Mouse (Mus musculus) hindbrain, postnatal 0 days (tissue): ENCODE results near the gene Spout1. TPM values are rescaled to one million over a fixed set of nuclear protein-coding genes. Genes with fewer than 3 reads are reported as not detected.
A peak's percentile ranks its signal among the peaks of the same experiment; 100 is the strongest.
"Not testable (repeated sequence)": the region's sequence is repeated elsewhere in the genome, so short reads cannot be mapped to it uniquely, and the experiment has no call there.

ENCODE experiments used
- ATAC-seq: fragments of 200-750 bp; cut with Nextera tagmentation; 2 replicates; pipeline ENCODE4 v1.8.0; 2017; ENCODE audit warnings: mild to moderate bottlenecking, moderate TSS enrichment, moderate library complexity
- DNase-seq: peaks from one replicate; pipeline ENCODE4 v3.0.0-alpha.2; 2015; ENCODE audit warnings: low spot score
- H3K27ac ChIP-seq: fragments of 300-500 bp; sonication (generic); 2 replicates; pipeline ENCODE4 v1.5.1; 2014; ENCODE audit warnings: mild to moderate bottlenecking
- H3K27me3 ChIP-seq: fragments of 300-500 bp; sonication (generic); 2 replicates; pipeline ENCODE4 v1.6.1; 2014; ENCODE audit warnings: low read length, mixed read lengths; ENCODE audit not compliant: insufficient read depth
- H3K36me3 ChIP-seq: fragments of 300-500 bp; sonication (generic); 2 replicates; pipeline ENCODE4 v1.6.1; 2014; ENCODE audit warnings: low read length, mixed read lengths; ENCODE audit not compliant: insufficient read depth
- H3K4me1 ChIP-seq: fragments of 300-500 bp; sonication (generic); 2 replicates; pipeline ENCODE4 v1.6.1; 2014; ENCODE audit warnings: antibody characterized with exemption, low read length, mixed read lengths; ENCODE audit not compliant: insufficient read depth
- H3K4me2 ChIP-seq: fragments of 300-500 bp; sonication (generic); 2 replicates; pipeline ENCODE4 v1.6.1; 2014; ENCODE audit warnings: low read depth, mild to moderate bottlenecking, low read length, moderate library complexity, mixed read lengths
- H3K4me3 ChIP-seq: fragments of 300-500 bp; sonication (generic); 2 replicates; pipeline ENCODE4 v1.5.1; 2014; ENCODE audit warnings: low read length
- H3K9ac ChIP-seq: fragments of 300-500 bp; sonication (generic); replicated peaks from 2 replicates; pipeline ENCODE4 v1.6.1; 2014; ENCODE audit warnings: mild to moderate bottlenecking, low read length, moderate library complexity, mixed read lengths
- H3K9me3 ChIP-seq: fragments of 300-500 bp; sonication (generic); 2 replicates; pipeline ENCODE4 v1.6.1; 2016; ENCODE audit warnings: low read length, mixed read lengths
- CTCF ChIP-seq: IDR thresholded peaks from 2 replicates; pipeline ENCODE4 v1.5.1; 2016; ENCODE audit warnings: antibody characterized with exemption, control low read depth, low read depth
- WGBS: fragments of 180-500 bp; shearing (Covaris S2); extraction: QIAGEN DNeasy Blood & Tissue Kit; methylation state at CpG from one replicate; pipeline ENCODE4 v1.1.7; 2014; 5-methylcytosine and 5-hydroxymethylcytosine counted together
- polyA plus RNA-seq: library from polyadenylated mRNA; unstranded; fragments of >200 nt; fragmentation: Nextera tagmentation; extraction: Ambion mirVana; gene quantifications from 2 replicates; pipeline ENCODE4 v1.2.1, GENCODE M21; 2015
- total RNA-seq: library from RNA; depleted of rRNA; stranded (reverse); fragments of >200 nt; gene quantifications from 2 replicates; pipeline ENCODE4 v1.2.3, GENCODE M21; 2014

The Spout1 gene
- total and polyA plus RNA-seq, 2 experiments from 2014 or later: 48.2 to 52.6 TPM

DNA sequence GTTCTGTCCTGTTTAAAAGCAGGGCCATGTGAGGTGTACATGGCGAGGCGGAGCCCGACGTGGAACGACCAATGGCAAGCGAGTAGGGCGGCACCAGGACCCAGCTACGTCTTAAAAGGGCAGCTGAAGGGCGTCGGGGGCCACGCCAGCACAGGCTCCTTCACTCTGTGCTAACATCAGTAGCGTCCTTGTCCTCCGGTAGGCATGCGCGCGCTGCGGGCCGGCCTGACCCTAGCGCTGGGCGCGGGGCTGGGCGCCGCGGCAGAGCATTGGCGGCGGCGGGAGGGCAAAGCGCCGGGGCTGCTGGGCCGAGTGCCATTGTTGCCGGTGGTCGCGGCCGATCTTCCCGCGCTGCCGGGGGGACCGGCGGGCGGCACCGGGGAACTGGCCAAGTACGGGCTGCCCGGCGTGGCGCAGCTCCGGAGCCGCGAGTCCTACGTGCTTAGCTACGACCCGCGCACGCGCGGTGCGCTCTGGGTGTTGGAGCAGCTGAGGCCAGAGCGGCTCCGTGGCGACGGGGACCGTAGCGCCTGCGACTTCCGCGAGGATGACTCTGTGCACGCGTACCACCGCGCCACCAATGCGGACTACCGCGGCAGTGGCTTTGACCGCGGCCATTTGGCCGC, 6.8 kb downstream of the Spout1 start, which contains the start of gene Endog:
Gene Endog (plus strand): TSS at position 123 of the 626 bp plus-strand sequence.
- Histone ChIP-seq H3K36me3 (peaks cover 22% of the 10 kb centered on the region), H3K9ac (peak within 1 kb of the TSS; percentile 61), H3K9me3 (no peaks in the 10 kb centered on the region), H3K4me3 (peak within 1 kb of the TSS; percentile 49), H3K27ac (peak within 1 kb of the TSS; percentile 94), H3K4me1 (0 out of 2 replicates have a peak, but pooled peaks cover 9% of the 10 kb centered on the region), H3K4me2 (peak within 1 kb of the TSS; percentile 70), H3K27me3 (no peaks in the 10 kb centered on the region)
- no peak for TF ChIP-seq CTCF
- WGBS: under 1% methylated on average over 63 of the region's 75 CpGs
- peak; percentile 94 for DNase-seq
- ATAC-seq: peak; percentile 96

- WGBS: 60% methylated on average over 4 of the region's 4 CpGs
- TF ChIP-seq CTCF: peak; percentile 58
- Histone ChIP-seq H3K9me3 (no peaks in the 10 kb centered on the region), H3K9ac (no peak overlapping the region), H3K36me3 (no peaks in the 10 kb centered on the region), H3K4me2 (no peak overlapping the region), H3K27me3 (no peaks in the 10 kb centered on the region), H3K27ac (no peak overlapping the region), H3K4me1 (no peaks in the 10 kb centered on the region), H3K4me3 (no peak overlapping the region)
- DNase-seq (peak; percentile 28), ATAC-seq (no peak)
Observed at GRCm38 (mm10) chr2:30166677-30167076, 11.6 kb downstream of the Spout1 start.

DNA sequence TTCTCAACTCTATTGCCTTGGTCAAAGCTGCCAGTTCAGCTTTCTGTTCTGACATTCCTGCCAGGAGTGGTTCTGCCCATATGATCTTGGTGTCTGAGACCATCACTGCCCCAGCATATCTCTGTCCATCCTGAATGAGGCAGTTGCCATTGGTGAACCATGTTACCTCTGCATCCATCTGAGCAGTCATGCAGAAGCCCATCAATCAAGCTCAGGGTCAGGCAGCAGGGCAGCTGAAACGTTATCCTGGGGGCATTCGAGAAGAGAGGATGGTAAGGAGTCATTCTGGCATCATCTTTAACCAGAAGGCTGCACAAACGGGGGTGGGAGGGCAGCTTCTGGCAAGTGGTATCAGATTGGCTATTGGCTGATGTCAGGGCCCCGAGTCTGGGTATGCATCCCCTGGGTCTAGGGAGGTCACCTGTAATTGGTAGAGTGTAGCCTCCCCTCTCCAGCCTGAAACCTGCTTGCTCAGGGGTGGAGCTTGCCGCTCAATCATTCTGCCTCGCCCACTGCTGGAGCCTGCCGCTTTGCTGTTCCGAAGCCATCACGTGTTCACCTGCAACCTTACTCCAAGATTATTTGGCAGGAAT, 13.8 kb downstream of the Spout1 start:
- DNase-seq (no peak), ATAC-seq (peak; percentile 29; the same call in 1 of the 2 replicates)
- H3K27ac ChIP-seq: no peak overlapping the region
- H3K36me3 ChIP-seq: no peaks in the 10 kb centered on the region
- no peak overlapping the region for H3K4me2 ChIP-seq
- H3K9me3 ChIP-seq: no peaks in the 10 kb centered on the region
- no peak overlapping the region for H3K9ac ChIP-seq
- no peak for TF ChIP-seq CTCF
- 47% methylated on average over 9 of the region's 9 CpGs for WGBS
- H3K27me3 ChIP-seq: no peaks in the 10 kb centered on the region
- H3K4me1 ChIP-seq: no peaks in the 10 kb centered on the region
- no peak overlapping the region for H3K4me3 ChIP-seq

DNA sequence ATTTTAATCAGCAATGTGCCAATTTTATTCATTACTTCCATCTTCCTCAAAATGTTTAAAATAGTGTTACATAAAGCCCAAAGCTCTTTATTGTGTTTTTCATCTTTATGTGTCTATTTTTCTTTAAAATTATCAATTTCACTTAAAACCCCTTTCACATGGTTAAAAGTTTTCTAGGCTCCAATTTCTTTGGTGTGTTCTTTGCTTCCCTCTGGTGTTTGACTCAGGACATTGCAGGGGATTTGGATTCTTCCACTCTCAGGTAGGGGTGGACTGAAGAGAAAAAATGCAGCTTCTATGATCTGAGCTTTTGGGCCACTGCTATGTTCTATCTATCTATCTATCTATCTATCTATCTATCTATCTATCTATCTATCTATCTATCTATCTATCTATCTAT, 16.4 kb downstream of the Spout1 start:
- Histone ChIP-seq H3K9me3 (no peaks in the 10 kb centered on the region), H3K36me3 (no peaks in the 10 kb centered on the region), H3K9ac (no peak overlapping the region), H3K4me3 (no peak overlapping the region), H3K4me2 (no peak overlapping the region), H3K4me1 (no peaks in the 10 kb centered on the region), H3K27me3 (no peaks in the 10 kb centered on the region), H3K27ac (no peak overlapping the region)
- ATAC-seq: no peak
- peak; percentile 77 for TF ChIP-seq CTCF
- peak; percentile 85 for DNase-seq

DNA sequence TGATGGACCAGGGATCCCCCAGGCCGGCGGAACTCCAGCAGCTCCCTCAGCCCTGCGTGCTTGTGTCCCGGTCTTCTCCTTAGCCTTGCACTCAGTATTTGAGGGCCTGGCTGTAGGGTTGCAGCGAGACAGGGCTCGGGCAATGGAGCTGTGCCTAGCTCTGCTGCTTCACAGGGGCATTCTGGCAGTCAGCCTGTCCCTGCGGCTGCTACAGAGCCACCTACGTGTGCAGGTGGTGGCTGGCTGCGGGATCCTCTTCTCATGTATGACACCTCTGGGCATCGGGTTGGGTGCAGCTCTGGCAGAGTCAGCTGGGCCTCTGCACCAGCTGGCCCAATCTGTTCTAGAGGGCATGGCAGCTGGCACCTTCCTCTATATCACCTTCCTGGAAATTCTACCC, 18.4 kb downstream of the Spout1 start:
- not testable (repeated sequence) for H3K27ac ChIP-seq, H3K9ac ChIP-seq, DNase-seq, H3K36me3 ChIP-seq, H3K4me1 ChIP-seq, H3K9me3 ChIP-seq, H3K4me3 ChIP-seq, ATAC-seq, H3K27me3 ChIP-seq, H3K4me2 ChIP-seq
- 86% methylated on average over 8 of the region's 10 CpGs for WGBS

- H3K27ac ChIP-seq: no peak overlapping the region
- no peak for TF ChIP-seq CTCF
- no peak overlapping the region for H3K9ac ChIP-seq
- no peak overlapping the region for H3K4me2 ChIP-seq
- ATAC-seq: no peak
- H3K36me3 ChIP-seq: peaks cover 29% of the 10 kb centered on the region
- no peaks in the 10 kb centered on the region for H3K4me1 ChIP-seq
- WGBS: 72% methylated on average over 8 of the region's 8 CpGs
- H3K27me3 ChIP-seq: no peaks in the 10 kb centered on the region
- no peaks in the 10 kb centered on the region for H3K9me3 ChIP-seq
- DNase-seq: no peak
- no peak overlapping the region for H3K4me3 ChIP-seq
Observed at GRCm38 (mm10) chr2:30152616-30153015, 25.6 kb downstream of the Spout1 start.

DNA sequence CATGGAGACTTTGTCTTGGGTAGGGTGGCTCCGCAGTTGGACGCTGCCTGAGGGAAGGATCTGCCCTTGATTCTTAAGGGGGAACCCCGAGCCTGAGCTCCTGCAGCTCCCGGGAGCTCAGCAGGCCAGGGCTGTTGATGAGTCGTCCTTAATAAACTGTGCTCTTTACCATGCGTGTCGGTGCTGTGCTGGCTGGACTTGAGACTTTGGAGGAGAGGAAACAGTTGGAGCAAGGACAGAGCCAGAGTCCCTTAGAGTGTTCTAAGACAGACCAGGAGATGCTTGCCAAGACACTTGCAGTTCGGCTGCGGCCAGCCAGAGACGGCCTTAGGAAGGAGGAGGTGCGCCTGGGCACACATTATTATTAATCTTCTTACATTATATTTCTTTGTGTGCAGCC, 26.4 kb downstream of the Spout1 start:
- DNase-seq (no peak), ATAC-seq (no peak)
- Histone ChIP-seq H3K4me2 (no peak overlapping the region), H3K4me3 (no peak overlapping the region), H3K27ac (no peak overlapping the region), H3K36me3 (peaks cover 37% of the 10 kb centered on the region), H3K4me1 (no peaks in the 10 kb centered on the region), H3K27me3 (no peaks in the 10 kb centered on the region), H3K9me3 (no peaks in the 10 kb centered on the region), H3K9ac (no peak overlapping the region)
- TF ChIP-seq CTCF: no peak
- WGBS: 76% methylated on average over 11 of the region's 11 CpGs
